Mouse (Mus musculus) liver, adult 2 months (tissue): Measurements from ENCODE around the gene Fcrlb.

Source experiments
- CTCF ChIP-seq: fragments of 200-500 bp; IDR thresholded peaks from 2 replicates; pipeline ENCODE4 v1.5.1; 2011; ENCODE audit warnings: low read depth, low read length, control low read depth
- POLR2A ChIP-seq: fragments of 200-500 bp; IDR thresholded peaks from 2 replicates; pipeline ENCODE4 v1.6.1; 2011; ENCODE audit warnings: low read length, control low read depth; ENCODE audit not compliant: insufficient read depth; ENCODE audit errors: extremely low read depth

DNA sequence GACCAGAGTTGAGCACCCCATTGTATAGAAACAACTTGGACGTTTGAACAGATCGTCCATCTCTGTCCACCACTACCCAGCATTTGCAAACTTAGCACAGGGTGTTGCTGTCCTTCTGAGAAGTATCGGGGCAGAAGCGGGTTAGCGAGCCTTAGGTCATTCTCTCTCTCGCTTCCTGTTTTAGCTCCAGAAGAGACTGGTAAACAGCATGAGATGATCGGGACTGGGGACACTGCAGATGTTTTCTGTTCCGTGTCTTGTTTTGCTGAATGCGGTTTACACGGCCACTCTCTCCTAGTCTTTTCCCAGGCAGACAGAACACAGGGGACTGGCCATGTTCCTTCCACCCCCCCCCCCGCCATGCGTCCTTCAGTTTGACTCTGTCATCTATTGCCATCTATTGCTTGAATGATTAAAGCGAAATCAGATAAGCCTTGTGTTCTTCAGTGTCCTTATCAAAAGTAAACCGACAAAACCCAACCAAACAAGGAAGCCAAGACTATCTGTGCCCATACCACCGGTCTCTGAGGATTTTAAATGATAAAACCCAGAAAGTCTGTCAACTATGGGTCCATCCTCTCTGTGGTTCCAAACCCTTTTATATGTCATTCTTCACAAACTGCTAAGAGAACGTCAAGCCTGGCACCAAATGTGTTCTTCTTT is 14.2 kb downstream of the Fcrlb start:
- TF ChIP-seq CTCF (no peak), POLR2A (no peak)
